In genomic region chr4:132941012-132941729, GRCm38 (mm10) we compare ENCODE assay signal across 27 mouse cellular contexts. TPM values are rescaled to one million over a fixed set of nuclear protein-coding genes. Genes with fewer than 3 reads are reported as not detected.
DNase-seq lines count a peak whose midpoint lies in the region; ATAC-seq and TF ChIP-seq lines count a peak whose summit lies in the region.
"Had no signal": no experiment of that assay in that cellular context is flagged by ENCODE, and none has a peak within 500 bp of the region (broad histone marks: within the 10 kb centered on the region; RNA-seq: fewer than 3 reads in every experiment).

No protein-coding gene starts in this region.

- peaks cover 17 to 20% of the 10 kb centered on the region in 2 experiments for H3K4me1 ChIP-seq in heart, embryonic 14.5 days (ENCODE audit: control insufficient read depth in 2 of 2, insufficient read depth in 2 of 2, low read length in 2 of 2)
- H3K4me1 ChIP-seq in intestine, embryonic 16.5 days (ENCODE audit: control insufficient read depth, insufficient read depth, low read length): peaks cover 13% of the 10 kb centered on the region
- peaks cover 9% of the 10 kb centered on the region for H3K4me1 ChIP-seq in lung, adult 2 months (ENCODE audit: control insufficient read depth, insufficient read depth, low read length)
- H3K4me1 ChIP-seq in limb, embryonic 10.5 days: peaks cover 46% of the 10 kb centered on the region

- no peak for TF ChIP-seq CTCF in lung, adult 2 months (IDR thresholded peaks at IDR 0.05; ENCODE audit: insufficient read depth, low read length)

- 57% methylated on average over 23 of the region's 23 CpGs for WGBS in heart, embryonic 14.5 days
- 46% methylated on average over 23 of the region's 23 CpGs for WGBS in intestine, embryonic 16.5 days
- 60% methylated on average over 23 of the region's 23 CpGs for WGBS in lung, adult 2 months
- WGBS in limb, embryonic 10.5 days: 56% methylated on average over 23 of the region's 23 CpGs

- no peaks in the 10 kb centered on the region for H3K9me3 ChIP-seq in heart, embryonic 14.5 days (ENCODE audit: control insufficient read depth, low read length)
- H3K9me3 ChIP-seq in intestine, embryonic 16.5 days (ENCODE audit: control insufficient read depth, low read length): no peaks in the 10 kb centered on the region
- H3K9me3 ChIP-seq in limb, embryonic 10.5 days (replicated peaks): no peaks in the 10 kb centered on the region
- H3K9me3 ChIP-seq: forebrain, embryonic 13.5 days; hindbrain, embryonic 13.5 days; limb, embryonic 12.5 days; liver, embryonic 15.5 days; lung, embryonic 15.5 days had no signal

- H3K4me2 ChIP-seq in heart, embryonic 14.5 days (ENCODE audit: low read length): peak overlapping the region; percentile 21
- no peak overlapping the region for H3K4me2 ChIP-seq in intestine, embryonic 16.5 days (ENCODE audit: low read depth, low read length)
- H3K4me2 ChIP-seq: forebrain, embryonic 13.5 days; hindbrain, embryonic 13.5 days; limb, embryonic 12.5 days; liver, embryonic 15.5 days; lung, embryonic 15.5 days; midbrain, embryonic 11.5 days had no signal

- peak; percentile 29 for DNase-seq in adrenal gland, adult 2 months
- DNase-seq in adrenal gland, postnatal 25 days: no peak
- no peak for DNase-seq in heart, adult 9 months (ENCODE audit: low spot score in 2 of 2)
- no peak for DNase-seq in lung, postnatal 25 days (ENCODE audit: low spot score)
- no peak for DNase-seq in lung, adult 2 months
- no peak for DNase-seq in limb, embryonic 10.5 days (ENCODE audit: low spot score)
- DNase-seq: cerebellum, adult 8-10 months; cerebellum, postnatal 25 days; gastrocnemius, postnatal 14 days; heart, postnatal 4 days; kidney, adult 8-10 months; kidney, postnatal 10 days; layer of hippocampus, adult 9-11 months; lung, postnatal 36 days; right cerebral cortex, postnatal 25 days; spleen, adult 18-20 months; thymus, postnatal 4 days had no signal

- no peaks in the 10 kb centered on the region for H3K36me3 ChIP-seq in heart, embryonic 14.5 days (ENCODE audit: control insufficient read depth, insufficient read depth, low read length)
- H3K36me3 ChIP-seq in intestine, embryonic 16.5 days (ENCODE audit: control insufficient read depth, insufficient read depth, low read length): no peaks in the 10 kb centered on the region
- H3K36me3 ChIP-seq in limb, embryonic 10.5 days: no peaks in the 10 kb centered on the region
- H3K36me3 ChIP-seq: hindbrain, embryonic 13.5 days; limb, embryonic 12.5 days; liver, embryonic 15.5 days; lung, embryonic 15.5 days had no signal

- no peak overlapping the region for H3K9ac ChIP-seq in heart, embryonic 14.5 days (ENCODE audit: low read length)
- H3K9ac ChIP-seq in intestine, embryonic 16.5 days (ENCODE audit: low read depth, low read length): no peak overlapping the region
- H3K9ac ChIP-seq: forebrain, embryonic 13.5 days; hindbrain, embryonic 13.5 days; limb, embryonic 12.5 days; liver, embryonic 15.5 days; lung, embryonic 15.5 days had no signal

- TF ChIP-seq POLR2A in lung, adult 2 months (IDR thresholded peaks at IDR 0.05; ENCODE audit: borderline replicate concordance, extremely low read depth, low read depth, low read length): no peak

- H3K27me3 ChIP-seq in heart, embryonic 14.5 days (ENCODE audit: control insufficient read depth, insufficient read depth, low read length): no peaks in the 10 kb centered on the region
- no peaks in the 10 kb centered on the region for H3K27me3 ChIP-seq in intestine, embryonic 16.5 days (replicated peaks; ENCODE audit: control insufficient read depth, insufficient read depth, low read length)
- peaks cover 14% of the 10 kb centered on the region for H3K27me3 ChIP-seq in limb, embryonic 10.5 days (ENCODE audit: low read depth, poor library complexity, severe bottlenecking)
- H3K27me3 ChIP-seq: forebrain, embryonic 13.5 days had no signal

- no peak for ATAC-seq in heart, embryonic 14.5 days (ENCODE audit: insufficient number of reproducible peaks, insufficient read depth, low FRiP score, low read depth)
- ATAC-seq in intestine, embryonic 16.5 days: peak; percentile 39
- ATAC-seq: forebrain, embryonic 13.5 days; midbrain, embryonic 16.5 days had no signal

- H3K27ac ChIP-seq in heart, embryonic 14.5 days (replicated peaks in 1 of 2; ENCODE audit: control insufficient read depth in 1 of 2, insufficient read depth in 1 of 2, low read depth in 2 of 2, low read length in 2 of 2): no peak overlapping the region
- H3K27ac ChIP-seq in intestine, embryonic 16.5 days (ENCODE audit: low read length): no peak overlapping the region
- no peak overlapping the region for H3K27ac ChIP-seq in limb, embryonic 10.5 days
- H3K27ac ChIP-seq: forebrain, embryonic 13.5 days; hindbrain, embryonic 13.5 days; limb, embryonic 12.5 days; liver, embryonic 15.5 days; lung, embryonic 15.5 days had no signal

- H3K4me3 ChIP-seq in heart, embryonic 14.5 days (ENCODE audit: control insufficient read depth in 1 of 2, insufficient read depth in 1 of 2, low read depth in 1 of 2, low read length in 2 of 2): no peak overlapping the region
- no peak overlapping the region for H3K4me3 ChIP-seq in intestine, embryonic 16.5 days (ENCODE audit: low read length)
- H3K4me3 ChIP-seq in lung, adult 2 months (replicated peaks; ENCODE audit: extremely low read depth, low read depth, low read length): no peak overlapping the region
- H3K4me3 ChIP-seq in limb, embryonic 10.5 days: no peak overlapping the region
- H3K4me3 ChIP-seq: forebrain, embryonic 13.5 days; hindbrain, embryonic 13.5 days; limb, embryonic 12.5 days; liver, embryonic 15.5 days; lung, embryonic 15.5 days had no signal

RNA-seq across cellular contexts. Expression of gene Fam76a, which starts 18.8 kb away (rescaled TPM):
- 10 to 100 TPM; 27.7 to 35.4 TPM for total RNA-seq in adrenal gland, adult 2 months (2021)
- 10.9 and 13.2 TPM in 2 replicates for polyA plus RNA-seq in adrenal gland, adult 2 months (2012; rRNA removed)
- 35.3 and 36.6 TPM in 2 replicates for total RNA-seq in adrenal gland, postnatal 25 days (2021)
- polyA plus RNA-seq in heart, embryonic 14.5 days (2014; fragmentation: Nextera tagmentation; extraction: Ambion mirVana): 40.9 and 44.9 TPM in 2 replicates
- 40.5 and 45.6 TPM in 2 replicates for polyA plus RNA-seq in intestine, embryonic 16.5 days (2015; fragmentation: Nextera tagmentation; extraction: Ambion mirVana)
- polyA plus RNA-seq in lung, adult 2 months (2012; rRNA removed): 19.2 and 21.9 TPM in 2 replicates
- polyA plus RNA-seq in limb, embryonic 10.5 days (2016; fragmentation: Nextera tagmentation; extraction: Ambion mirVana): 25.7 and 27.9 TPM in 2 replicates

RNA-seq across cellular contexts. Expression of gene Fgr, which starts 32.7 kb away (rescaled TPM):
- under 1 TPM; 0.29 to 0.93 TPM for total RNA-seq in adrenal gland, adult 2 months (2021)
- 0.29 and 0.56 TPM in 2 replicates for polyA plus RNA-seq in adrenal gland, adult 2 months (2012; rRNA removed)
- 0.33 TPM in 1 of 2 replicates, not detected in the other for total RNA-seq in adrenal gland, postnatal 25 days (2021)
- polyA plus RNA-seq in heart, embryonic 14.5 days (2014; fragmentation: Nextera tagmentation; extraction: Ambion mirVana): 0.18 and 0.74 TPM in 2 replicates
- 3.1 and 3.5 TPM in 2 replicates for polyA plus RNA-seq in intestine, embryonic 16.5 days (2015; fragmentation: Nextera tagmentation; extraction: Ambion mirVana)
- polyA plus RNA-seq in lung, adult 2 months (2012; rRNA removed): 10.7 and 19.1 TPM in 2 replicates
- 0.19 and 0.33 TPM in 2 replicates for polyA plus RNA-seq in limb, embryonic 10.5 days (2016; fragmentation: Nextera tagmentation; extraction: Ambion mirVana)
- total RNA-seq: left cerebral cortex, postnatal 14 days had no signal
- polyA plus RNA-seq: forebrain, embryonic 13.5 days; hindbrain, embryonic 13.5 days; midbrain, embryonic 11.5 days had no signal

RNA-seq across cellular contexts. Expression of gene Stx12, which starts 56.9 kb away (rescaled TPM):
- 10 to 100 TPM; 52.7 to 58.0 TPM for total RNA-seq in adrenal gland, adult 2 months (2021)
- 14.6 and 15.6 TPM in 2 replicates for polyA plus RNA-seq in adrenal gland, adult 2 months (2012; rRNA removed)
- 56.4 and 57.6 TPM in 2 replicates for total RNA-seq in adrenal gland, postnatal 25 days (2021)
- 60.2 and 64.0 TPM in 2 replicates for polyA plus RNA-seq in heart, embryonic 14.5 days (2014; fragmentation: Nextera tagmentation; extraction: Ambion mirVana)
- 54.3 and 55.0 TPM in 2 replicates for polyA plus RNA-seq in intestine, embryonic 16.5 days (2015; fragmentation: Nextera tagmentation; extraction: Ambion mirVana)
- 22.0 and 28.3 TPM in 2 replicates for polyA plus RNA-seq in lung, adult 2 months (2012; rRNA removed)
- 45.4 and 52.9 TPM in 2 replicates for polyA plus RNA-seq in limb, embryonic 10.5 days (2016; fragmentation: Nextera tagmentation; extraction: Ambion mirVana)
